Mouse (Mus musculus) 416B (cell line): ENCODE results near the gene Ccrl2.

Experiments
- DNase-seq: peaks from one replicate; pipeline ENCODE4 v3.0.0; 2011; ENCODE audit warnings: low read depth

Gene Ccrl2

DNA sequence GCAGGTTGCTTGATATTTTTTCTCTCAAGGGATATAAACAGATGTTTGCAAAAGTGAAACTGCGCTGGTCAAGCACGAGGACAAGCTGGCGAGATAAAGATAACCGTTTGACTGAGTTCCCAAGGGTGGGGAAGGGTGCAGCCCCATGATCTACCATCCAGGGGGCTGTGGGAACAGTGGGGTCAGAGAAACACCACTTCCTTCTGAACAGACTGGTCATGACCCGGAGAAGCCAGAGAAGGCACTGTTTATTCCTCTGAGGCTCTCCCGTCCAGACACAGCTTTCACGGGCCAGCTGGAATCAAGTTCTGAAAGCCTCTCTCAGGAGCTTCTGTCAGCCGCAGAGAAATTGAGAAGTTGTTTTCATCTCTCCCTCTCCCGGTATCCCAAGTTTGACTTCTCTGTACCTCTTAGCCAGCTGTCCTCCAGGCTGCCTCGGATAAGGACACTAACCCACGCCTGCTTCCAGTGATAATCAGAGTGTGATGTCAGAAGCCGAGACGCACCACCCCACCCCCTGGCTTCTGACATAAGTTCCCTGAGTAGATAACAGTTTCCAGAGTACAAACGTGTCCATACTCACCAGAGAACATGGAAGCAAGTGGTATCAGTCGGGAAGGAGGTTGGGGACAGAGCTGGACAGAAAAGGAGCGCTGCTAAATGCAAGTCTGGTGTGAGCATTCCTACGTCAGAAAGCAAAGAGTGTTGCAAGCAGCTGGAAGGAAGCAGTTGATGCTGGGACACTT is at the start of gene Ccrl2:
Ccrl2 (minus strand) TSS at position 722 of the 746 bp plus-strand sequence.
- DNase-seq, result peak; percentile 60

DNA sequence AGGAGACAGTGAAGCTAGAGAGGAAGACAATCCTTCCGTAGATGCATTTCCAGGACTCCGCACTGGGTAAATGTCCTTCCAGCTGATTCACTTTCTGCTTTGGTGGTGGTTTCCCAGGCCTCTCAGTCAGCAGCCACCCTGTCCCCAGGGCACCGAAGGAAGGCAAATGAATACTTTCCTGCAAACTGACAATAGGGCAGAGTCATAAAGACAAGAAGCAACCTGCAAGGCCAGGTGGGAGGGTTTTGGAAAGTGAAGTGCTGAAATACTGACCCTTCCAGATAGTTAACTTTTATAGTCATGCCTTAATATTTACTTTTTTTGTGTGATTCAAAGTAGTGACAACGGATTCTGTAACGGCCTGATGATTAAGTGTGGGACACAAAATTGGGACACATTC is 46.6 kb upstream of the Ccrl2 start:
- DNase-seq, result no peak

GRCm38 (mm10) chr9:111103293-111103692 is 46.0 kb upstream of the Ccrl2 start:
- DNase-seq, result no peak

GRCm38 (mm10) chr9:111100406-111100805 is 43.1 kb upstream of the Ccrl2 start:
- no peak for DNase-seq

- no peak for DNase-seq
Observed at GRCm38 (mm10) chr9:111097543-111097942, 40.2 kb upstream of the Ccrl2 start.

DNA sequence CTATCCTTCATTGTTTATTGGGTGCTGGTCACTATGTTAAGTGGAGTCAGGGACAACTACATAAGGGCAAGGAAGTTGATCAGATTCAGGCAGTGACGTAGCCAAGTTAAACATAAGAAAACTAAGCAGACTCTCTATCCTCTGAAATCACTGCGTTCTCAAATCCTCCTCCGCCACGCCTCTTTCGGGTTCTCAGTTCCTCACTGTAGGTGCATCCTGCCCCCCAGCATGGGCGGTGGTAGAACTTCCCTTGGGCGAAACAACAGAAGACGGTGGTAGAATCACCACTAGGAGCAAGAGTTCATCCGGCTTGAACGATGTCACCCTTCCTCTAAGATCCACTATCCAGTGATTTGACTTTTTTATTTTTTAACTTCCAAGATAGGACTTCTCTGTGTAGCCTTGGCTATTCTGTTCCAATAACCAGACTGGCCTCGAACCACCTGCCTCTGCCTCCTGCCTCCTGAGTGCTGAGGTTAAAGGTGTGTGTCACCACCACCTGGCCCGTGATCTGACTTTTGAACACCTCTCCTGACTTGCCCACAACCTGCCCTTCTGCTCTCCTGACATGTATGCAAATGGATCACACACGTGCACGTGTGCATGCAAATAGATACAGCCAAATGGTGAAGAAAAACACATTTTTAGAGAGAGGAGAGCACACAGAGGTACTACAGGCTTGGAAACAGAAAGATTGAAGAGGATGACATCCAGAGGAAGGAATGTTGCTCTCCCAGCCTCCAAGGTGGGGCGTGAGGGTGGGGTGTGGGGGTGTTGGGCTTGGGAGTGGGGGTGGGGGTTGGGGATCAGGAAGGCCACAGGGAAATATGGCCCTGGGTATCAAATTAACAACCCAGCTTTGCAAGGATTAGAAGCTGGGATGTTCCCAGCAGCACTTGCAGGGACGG is 39.4 kb upstream of the Ccrl2 start:
- no peak for DNase-seq

- DNase-seq, result peak; percentile 71
Observed at GRCm38 (mm10) chr9:111095710-111096109, 38.4 kb upstream of the Ccrl2 start.

DNA sequence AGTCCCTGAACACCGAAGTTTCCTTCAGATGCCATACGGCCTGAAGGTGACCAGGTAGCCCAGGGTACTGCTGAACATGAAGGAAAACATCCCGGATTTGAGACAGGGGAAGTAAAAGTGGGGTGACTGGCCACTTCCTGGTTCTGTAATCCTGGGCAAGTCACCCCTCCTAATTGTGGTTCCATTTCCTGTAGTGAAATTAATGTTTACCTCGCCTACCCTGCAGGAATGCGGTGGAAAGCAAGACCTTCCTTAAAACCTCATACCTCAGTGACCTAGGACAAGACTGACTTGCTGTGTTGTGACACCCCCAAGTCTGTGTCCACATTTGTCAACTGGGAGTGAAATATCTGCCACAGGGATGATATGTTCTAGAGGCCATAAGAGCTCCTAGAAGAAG is 37.3 kb upstream of the Ccrl2 start:
- DNase-seq, result peak; percentile 59

- DNase-seq, result peak; percentile 74
Observed at GRCm38 (mm10) chr9:111093094-111093493, 35.8 kb upstream of the Ccrl2 start.

- no peak for DNase-seq
Observed at GRCm38 (mm10) chr9:111092657-111093056, 35.3 kb upstream of the Ccrl2 start.

GRCm38 (mm10) chr9:111088886-111089285 is 31.6 kb upstream of the Ccrl2 start:
- no peak for DNase-seq

GRCm38 (mm10) chr9:111087960-111088359 is 30.6 kb upstream of the Ccrl2 start:
- DNase-seq, result no peak

- DNase-seq, result no peak
Observed at GRCm38 (mm10) chr9:111086995-111087606, 29.8 kb upstream of the Ccrl2 start.

DNA sequence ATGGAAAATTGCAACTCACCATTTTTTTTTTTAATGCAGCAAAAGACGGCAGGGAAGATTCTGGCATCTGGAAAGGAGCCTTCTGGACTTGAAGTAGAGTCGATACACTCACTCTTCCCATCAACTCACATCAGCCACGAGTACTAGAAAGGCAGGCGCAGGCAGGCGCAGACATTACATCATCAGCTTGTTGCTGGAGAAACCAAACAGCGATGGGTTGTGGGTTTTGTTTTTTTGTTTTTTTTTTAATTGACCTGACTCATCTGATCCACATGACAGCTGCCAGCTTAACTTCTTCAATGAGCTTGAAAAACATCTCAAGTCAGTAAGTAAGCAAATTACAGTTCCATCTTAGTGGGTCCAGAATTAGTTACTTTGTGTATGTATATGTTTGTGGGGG is 28.8 kb upstream of the Ccrl2 start:
- peak; percentile 33 for DNase-seq

- DNase-seq, result no peak
Observed at GRCm38 (mm10) chr9:111085329-111085728, 28.0 kb upstream of the Ccrl2 start.

- no peak for DNase-seq
Observed at GRCm38 (mm10) chr9:111081765-111082164, 24.4 kb upstream of the Ccrl2 start.

DNA sequence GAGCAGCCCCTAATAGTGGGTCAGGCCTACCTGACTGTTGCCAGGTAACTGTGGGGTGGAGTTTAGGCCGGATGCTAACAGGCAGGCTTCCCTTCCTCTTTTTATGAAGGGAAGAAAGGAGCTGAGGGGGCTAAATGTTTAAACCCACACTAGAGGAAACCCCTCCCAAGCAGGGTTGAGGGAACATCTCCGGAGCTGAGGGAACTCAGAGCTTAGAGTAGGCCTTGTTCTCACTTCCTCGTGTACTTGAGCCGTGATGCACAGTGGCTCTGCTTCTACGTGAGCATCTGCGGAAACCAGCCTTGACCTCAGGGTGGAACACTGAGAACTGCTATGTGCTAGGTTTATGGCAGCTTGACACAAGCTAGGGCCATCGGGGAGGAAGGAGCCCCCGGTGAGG is 23.5 kb upstream of the Ccrl2 start:
- DNase-seq, result no peak

GRCm38 (mm10) chr9:111077745-111078144 is 20.4 kb upstream of the Ccrl2 start:
- DNase-seq, result peak; percentile 43

- DNase-seq, result no peak
Observed at GRCm38 (mm10) chr9:111072971-111073370, 15.7 kb upstream of the Ccrl2 start.

GRCm38 (mm10) chr9:111072175-111072574 is 14.9 kb upstream of the Ccrl2 start:
- DNase-seq, result peak; percentile 56

GRCm38 (mm10) chr9:111070546-111070961 is 13.2 kb upstream of the Ccrl2 start:
- peak; percentile 67 for DNase-seq

- peak; percentile 58 for DNase-seq
Observed at GRCm38 (mm10) chr9:111067052-111067451, 9.7 kb upstream of the Ccrl2 start.

DNA sequence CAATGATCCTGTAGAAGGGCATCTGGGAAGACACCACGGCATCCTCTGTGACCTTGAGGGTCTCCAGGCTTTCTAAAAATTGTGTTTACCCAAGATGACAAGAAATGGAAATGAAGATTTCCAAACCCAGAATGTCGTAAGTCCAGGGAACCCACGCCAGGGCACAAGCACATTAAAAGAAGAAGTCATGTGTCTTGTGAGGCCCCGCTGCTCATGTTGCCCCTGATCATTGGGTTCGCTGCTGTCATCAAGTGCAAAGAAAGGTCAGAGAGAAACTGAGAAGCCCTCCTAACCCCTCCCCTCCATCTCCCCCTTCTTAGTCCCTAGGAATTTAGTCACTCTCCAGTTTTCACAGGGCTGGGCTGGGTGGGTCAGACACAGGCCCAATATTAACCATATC is 5.5 kb upstream of the Ccrl2 start:
- peak; percentile 65 for DNase-seq
